Comparison of ENCODE assay signal across 8 mouse cellular contexts in genomic region chr1:36070190-36070589, GRCm38 (mm10). TPM values are rescaled to one million over a fixed set of nuclear protein-coding genes. Genes with fewer than 3 reads are reported as not detected.
DNase-seq lines count a peak whose midpoint lies in the region; ATAC-seq lines count a peak whose summit lies in the region.

No protein-coding gene starts in this region.

- WGBS in neural tube, embryonic 14.5 days: 51% methylated on average over 6 of the region's 6 CpGs

- peaks cover 49% of the 10 kb centered on the region for H3K4me1 ChIP-seq in neural tube, embryonic 14.5 days (ENCODE audit: control insufficient read depth, insufficient read depth, low read length)

- H3K27me3 ChIP-seq in neural tube, embryonic 14.5 days (ENCODE audit: control insufficient read depth, insufficient read depth, low read length): no peaks in the 10 kb centered on the region

- peak overlapping the region; percentile 86 for H3K4me3 ChIP-seq in neural tube, embryonic 14.5 days (ENCODE audit: low read depth, low read length)

- peak overlapping the region; percentile 98 for H3K4me2 ChIP-seq in neural tube, embryonic 14.5 days (ENCODE audit: low read depth, low read length)

- intact Hi-C loops in left cerebral cortex, postnatal 14 days (cut with DNase I): loop anchor here (5.0 kb wide), 1 partner anchor 62 kb away; no protein-coding TSS in a partner anchor

- H3K9ac ChIP-seq in neural tube, embryonic 14.5 days (replicated peaks; ENCODE audit: low read depth, low read length): peak overlapping the region; percentile 90

- no peak overlapping the region for H3K27ac ChIP-seq in neural tube, embryonic 14.5 days (ENCODE audit: low read depth, low read length)

- no peaks in the 10 kb centered on the region for H3K9me3 ChIP-seq in neural tube, embryonic 14.5 days (ENCODE audit: control insufficient read depth, low read length)

- ATAC-seq in neural tube, embryonic 14.5 days (ENCODE audit: low read depth): no peak

- peak; percentile 45 for DNase-seq in cerebellum, adult 9-11 months
- DNase-seq in cerebellum, postnatal 10 days: no peak
- peak; percentile 26 to 56 for DNase-seq in spleen, postnatal 10 days (ENCODE audit: low spot score in 2 of 2)
- DNase-seq in spleen, adult 18-20 months: no peak
- DNase-seq in kidney, postnatal 10 days: peak; percentile 29
- no peak for DNase-seq in T-cell, adult 2 months (ENCODE audit: low spot score)
- DNase-seq in left cerebral cortex, postnatal 14 days (ENCODE audit: low spot score in 2 of 2): no peak

- H3K36me3 ChIP-seq in neural tube, embryonic 14.5 days (ENCODE audit: control insufficient read depth, insufficient read depth, low read length): no peaks in the 10 kb centered on the region

RNA-seq across cellular contexts. Expression of gene Hs6st1, which starts 2.0 kb away (rescaled TPM):
- 17.7 and 18.1 TPM in 2 replicates for polyA plus RNA-seq in neural tube, embryonic 14.5 days (2014; fragmentation: Nextera tagmentation; extraction: Ambion mirVana)
- 10 to 100 TPM; 73.1 to 77.7 TPM for total RNA-seq in left cerebral cortex, postnatal 14 days (2021)

Comparison
In these comparisons a context has a peak if more than half of its experiments do, and no peak if none do; other contexts are left out.
1. DNase-seq: peak in cerebellum, adult 9-11 months (single experiment), spleen, postnatal 10 days (2 of 2) and kidney, postnatal 10 days (single experiment); none in cerebellum, postnatal 10 days (0 of 2), spleen, adult 18-20 months (0 of 2), T-cell, adult 2 months (single experiment) and left cerebral cortex, postnatal 14 days (0 of 2).